Mouse (Mus musculus): ENCODE results near the gene Zfp185. TPM values are rescaled to one million over a fixed set of nuclear protein-coding genes. Genes with fewer than 3 reads are reported as not detected.
"Not testable (repeated sequence)": the region's sequence is repeated elsewhere in the genome, so short reads cannot be mapped to it uniquely, and the experiment has no call there.

Zfp185 gene
- total RNA-seq, 4 experiments from 2014 or later, result 0.63 to 1.7 (median 1.0) TPM

DNA sequence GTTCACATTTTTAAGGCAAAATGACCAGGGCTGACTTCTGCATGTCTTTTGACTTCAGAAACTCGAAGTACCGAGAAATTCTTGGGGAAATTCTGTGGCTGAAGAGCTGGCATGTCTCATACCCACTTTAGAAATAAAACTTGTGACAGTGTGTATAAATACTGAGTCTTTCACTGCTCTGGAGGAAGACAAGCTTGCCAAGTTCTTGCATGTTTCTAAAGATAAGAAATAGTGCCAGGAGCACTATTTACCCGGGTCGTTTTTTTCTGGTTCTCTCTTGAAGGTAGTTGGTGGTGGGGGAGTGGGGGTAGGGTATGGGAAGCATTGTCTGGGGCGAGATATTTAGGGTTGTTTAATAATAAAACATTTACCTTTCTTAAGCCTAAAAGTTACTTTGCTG lies 75.2 kb downstream of the Zfp185 start:
- no peak for DNase-seq (ENCODE audit: low spot score)

GRCm38 (mm10) chrX:73063512-73064414 lies 76.6 kb downstream of the Zfp185 start:
- DNase-seq (ENCODE audit: low spot score), result no peak

- no peak for DNase-seq (ENCODE audit: low spot score)
Measured at GRCm38 (mm10) chrX:73064415-73064793, 77.3 kb downstream of the Zfp185 start, which contains the start of gene Pnma3. Pnma3 (plus strand) TSS chrX:73064787.

DNA sequence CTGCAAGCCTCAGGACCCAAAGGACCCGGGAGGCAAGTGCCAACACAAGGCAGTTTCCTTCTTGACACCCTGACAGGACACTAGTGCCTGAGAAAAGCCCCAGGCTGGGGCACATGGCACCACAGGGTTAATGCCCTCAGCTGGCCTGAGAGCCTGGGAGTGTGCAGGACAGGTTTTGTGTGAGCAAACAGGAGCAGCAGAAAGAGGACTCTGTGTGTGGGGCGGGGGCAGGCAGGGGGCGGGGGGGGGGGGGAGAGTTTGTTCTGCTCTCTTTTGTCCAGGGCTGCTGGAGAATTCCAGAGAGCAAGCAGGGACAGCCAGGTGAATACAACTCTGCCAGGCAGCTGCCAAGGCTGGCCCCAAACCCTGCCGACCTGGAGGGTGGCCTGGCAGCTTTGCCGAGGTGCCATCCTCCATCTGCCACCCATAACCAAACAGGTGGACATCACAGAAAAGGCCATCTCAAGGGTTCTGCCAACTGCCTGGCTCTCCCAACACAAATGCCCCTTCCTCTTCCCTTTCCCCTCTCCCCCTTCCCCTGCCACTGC lies 79.7 kb downstream of the Zfp185 start:
- not testable (repeated sequence) for DNase-seq (ENCODE audit: low spot score)

Small RNAs within 50 kb of the gene (microRNA-seq; reads per million reads assigned to microRNA genes)
- not detected for gene Mir2137

Other genes starting within 250 kb of the Zfp185 start
- under 1 TPM in 1 of 4 experiments, not detected in 3; 0.14 TPM for gene Gabrq, start 162.2 kb upstream of the Zfp185 start, total RNA-seq (2022)
- 10 to 100 TPM; 27.2 to 31.6 (median 29.3) TPM for gene Cetn2, start 68.9 kb upstream of the Zfp185 start, total RNA-seq (2022)
- 1 to 10 TPM; 4.0 to 5.7 (median 4.2) TPM for gene Nsdhl, start 68.8 kb upstream of the Zfp185 start, total RNA-seq (2022)
- not detected for gene Pnma5, start 49.8 kb downstream of the Zfp185 start, total RNA-seq (2022)
- not detected for gene Pnma3, start 77.4 kb downstream of the Zfp185 start, total RNA-seq (2022)
- 1 to 10 TPM in 2 of 4 experiments, under 1 TPM in 2; 0.27 to 2.9 (median 1.7) TPM for gene Xlr4a, start 95.1 kb downstream of the Zfp185 start, total RNA-seq (2022)
- 1 to 10 TPM in 1 of 4 experiments, under 1 TPM in 2, not detected in 1; 0.25 to 2.1 (median 0.86) TPM for gene Xlr3a, start 109.8 kb downstream of the Zfp185 start, total RNA-seq (2022)
- gene Gm14685, start 129.7 kb downstream of the Zfp185 start, total RNA-seq (2022), result not detected
- gene Xlr5b, start 161.5 kb downstream of the Zfp185 start, total RNA-seq (2022), result not detected
- gene DXBay18, start 162.1 kb downstream of the Zfp185 start, total RNA-seq (2022), result not detected
- not detected for gene Spin2d, start 189.7 kb downstream of the Zfp185 start, total RNA-seq (2022)
- gene Xlr3b, start 204.9 kb downstream of the Zfp185 start, total RNA-seq (2022), result 1 to 10 TPM in 2 of 4 experiments, under 1 TPM in 2; 0.27 to 1.8 (median 1.2) TPM
- 1 to 10 TPM in 1 of 4 experiments, under 1 TPM in 1, not detected in 2; 0.17 to 1.5 TPM for gene Xlr4b, start 227.0 kb downstream of the Zfp185 start, total RNA-seq (2022)
- gene F8a, start 241.0 kb downstream of the Zfp185 start, total RNA-seq (2022), result 1 to 10 TPM; 6.9 to 7.6 (median 7.3) TPM

Measured in heart, adult 8-10 months (tissue).